Mouse (Mus musculus) embryonic fibroblast, embryonic 13.5 days (primary cell): ENCODE results near the gene Rsu1.

Source experiments
- CTCF ChIP-seq: IDR thresholded peaks from 2 replicates; pipeline ENCODE4 v1.5.1; 2011; ENCODE audit warnings: mild to moderate bottlenecking, control low read depth, low read length, moderate library complexity, borderline replicate concordance; ENCODE audit not compliant: insufficient read depth
- POLR2A ChIP-seq: IDR thresholded peaks from 2 replicates; pipeline ENCODE4 v1.6.1; 2011; ENCODE audit warnings: low read depth, mild to moderate bottlenecking, control low read depth, low read length, moderate library complexity

GRCm38 (mm10) chr2:13199713-13200112, 71.5 kb downstream of the Rsu1 start:
- no peak for TF ChIP-seq POLR2A
- TF ChIP-seq CTCF: no peak
